Mouse (Mus musculus) lung, postnatal 0 days (tissue): ENCODE measurements around the gene Ifit1bl1.
"Not testable (repeated sequence)": the region's sequence is repeated elsewhere in the genome, so short reads cannot be mapped to it uniquely, and the experiment has no call there.

Experiments
- CTCF ChIP-seq: IDR thresholded peaks from 2 replicates; pipeline ENCODE4 v1.5.1; 2016; ENCODE audit warnings: antibody characterized with exemption, mild to moderate bottlenecking
- EP300 ChIP-seq: IDR thresholded peaks from 2 replicates; pipeline ENCODE4 v1.6.1; 2016; ENCODE audit warnings: antibody characterized with exemption, mild to moderate bottlenecking, control low read depth

- TF ChIP-seq CTCF, EP300: not testable (repeated sequence)
Measured at GRCm38 (mm10) chr19:34610118-34610517, 8.4 kb upstream of the Ifit1bl1 start.
